Mouse (Mus musculus): ENCODE measurements at regions not wholly inside any gene's neighbourhood (a gene's known extent, or its start where the extent isn't known, plus 50 kb on each side); places are given as distances from the start of the nearest gene placed in this dataset.

- no peak overlapping the region for H3K4me2 ChIP-seq (ENCODE audit: low read length)
- H3K9ac ChIP-seq (ENCODE audit: low read depth, low read length): no peak overlapping the region
- no peaks in the 10 kb centered on the region for H3K9me3 ChIP-seq (replicated peaks; ENCODE audit: low read length)
- H3K36me3 ChIP-seq (ENCODE audit: insufficient read depth, low read length): no peaks in the 10 kb centered on the region
- WGBS: 86% methylated on average over 3 of the region's 3 CpGs
- no peak overlapping the region for H3K27ac ChIP-seq
- no peak for DNase-seq (ENCODE audit: low spot score)
- H3K4me3 ChIP-seq (replicated peaks; ENCODE audit: low read depth, low read length): no peak overlapping the region
- no peak for TF ChIP-seq CTCF (IDR thresholded peaks at IDR 0.05; ENCODE audit: low read depth)
- H3K4me1 ChIP-seq (replicated peaks; ENCODE audit: insufficient read depth, low read length): no peaks in the 10 kb centered on the region
- ATAC-seq (replicated peaks; ENCODE audit: low FRiP score, low read depth): no peak
- no peaks in the 10 kb centered on the region for H3K27me3 ChIP-seq (ENCODE audit: insufficient read depth, low read length)
Observed at GRCm38 (mm10) chr8:41779459-41779858, 362.6 kb upstream of the Frg1 start.

GRCm38 (mm10) chr8:41771729-41772128 is 354.9 kb upstream of the Frg1 start:
- no peaks in the 10 kb centered on the region for H3K4me1 ChIP-seq (replicated peaks; ENCODE audit: insufficient read depth, low read length)
- no peak overlapping the region for H3K4me3 ChIP-seq (replicated peaks; ENCODE audit: low read depth, low read length)
- ATAC-seq (replicated peaks; ENCODE audit: low FRiP score, low read depth): no peak
- no peak overlapping the region for H3K9ac ChIP-seq (ENCODE audit: low read depth, low read length)
- no peaks in the 10 kb centered on the region for H3K36me3 ChIP-seq (ENCODE audit: insufficient read depth, low read length)
- H3K9me3 ChIP-seq (replicated peaks; ENCODE audit: low read length): no peaks in the 10 kb centered on the region
- H3K27ac ChIP-seq: no peak overlapping the region
- DNase-seq (ENCODE audit: low spot score): no peak
- no peaks in the 10 kb centered on the region for H3K27me3 ChIP-seq (ENCODE audit: insufficient read depth, low read length)
- WGBS: 71% methylated on average over 4 of the region's 4 CpGs
- TF ChIP-seq CTCF (IDR thresholded peaks at IDR 0.05; ENCODE audit: low read depth): no peak
- H3K4me2 ChIP-seq (ENCODE audit: low read length): no peak overlapping the region

GRCm38 (mm10) chr8:41753481-41753880 is 336.6 kb upstream of the Frg1 start:
- H3K4me3 ChIP-seq (replicated peaks; ENCODE audit: low read depth, low read length): no peak overlapping the region
- H3K4me2 ChIP-seq (ENCODE audit: low read length): no peak overlapping the region
- no peak for DNase-seq (ENCODE audit: low spot score)
- no peaks in the 10 kb centered on the region for H3K27me3 ChIP-seq (ENCODE audit: insufficient read depth, low read length)
- no peaks in the 10 kb centered on the region for H3K9me3 ChIP-seq (replicated peaks; ENCODE audit: low read length)
- 84% methylated on average over 1 of the region's 1 CpGs for WGBS
- H3K36me3 ChIP-seq (ENCODE audit: insufficient read depth, low read length): no peaks in the 10 kb centered on the region
- H3K27ac ChIP-seq: no peak overlapping the region
- ATAC-seq (replicated peaks; ENCODE audit: low FRiP score, low read depth): no peak
- no peak overlapping the region for H3K9ac ChIP-seq (ENCODE audit: low read depth, low read length)
- H3K4me1 ChIP-seq (replicated peaks; ENCODE audit: insufficient read depth, low read length): no peaks in the 10 kb centered on the region
- no peak for TF ChIP-seq CTCF (IDR thresholded peaks at IDR 0.05; ENCODE audit: low read depth)

- DNase-seq (ENCODE audit: low spot score) (no peak), ATAC-seq (replicated peaks; ENCODE audit: low FRiP score, low read depth) (no peak)
- TF ChIP-seq CTCF (IDR thresholded peaks at IDR 0.05; ENCODE audit: low read depth): no peak
- H3K4me2 ChIP-seq (ENCODE audit: low read length): no peak overlapping the region
- no peaks in the 10 kb centered on the region for H3K27me3 ChIP-seq (ENCODE audit: insufficient read depth, low read length)
- H3K9ac ChIP-seq (ENCODE audit: low read depth, low read length): no peak overlapping the region
- H3K27ac ChIP-seq: no peak overlapping the region
- WGBS: 80% methylated on average over 2 of the region's 2 CpGs
- no peaks in the 10 kb centered on the region for H3K9me3 ChIP-seq (replicated peaks; ENCODE audit: low read length)
- H3K4me1 ChIP-seq (replicated peaks; ENCODE audit: insufficient read depth, low read length): no peaks in the 10 kb centered on the region
- no peak overlapping the region for H3K4me3 ChIP-seq (replicated peaks; ENCODE audit: low read depth, low read length)
- no peaks in the 10 kb centered on the region for H3K36me3 ChIP-seq (ENCODE audit: insufficient read depth, low read length)
Observed at GRCm38 (mm10) chr8:41752641-41753040, 335.8 kb upstream of the Frg1 start.

GRCm38 (mm10) chr8:41747024-41747423 is 330.1 kb upstream of the Frg1 start:
- Histone ChIP-seq H3K27me3 (ENCODE audit: insufficient read depth, low read length) (no peaks in the 10 kb centered on the region), H3K9me3 (replicated peaks; ENCODE audit: low read length) (no peaks in the 10 kb centered on the region), H3K4me1 (replicated peaks; ENCODE audit: insufficient read depth, low read length) (no peaks in the 10 kb centered on the region), H3K9ac (ENCODE audit: low read depth, low read length) (no peak overlapping the region), H3K4me2 (ENCODE audit: low read length) (no peak overlapping the region), H3K27ac (no peak overlapping the region), H3K4me3 (replicated peaks; ENCODE audit: low read depth, low read length) (no peak overlapping the region), H3K36me3 (ENCODE audit: insufficient read depth, low read length) (no peaks in the 10 kb centered on the region)
- no peak for DNase-seq (ENCODE audit: low spot score)
- 91% methylated on average over 6 of the region's 6 CpGs for WGBS
- no peak for TF ChIP-seq CTCF (IDR thresholded peaks at IDR 0.05; ENCODE audit: low read depth)
- ATAC-seq (replicated peaks; ENCODE audit: low FRiP score, low read depth): no peak

- Histone ChIP-seq H3K27ac (no peak overlapping the region), H3K9ac (ENCODE audit: low read depth, low read length) (no peak overlapping the region), H3K36me3 (ENCODE audit: insufficient read depth, low read length) (no peaks in the 10 kb centered on the region), H3K9me3 (replicated peaks; ENCODE audit: low read length) (no peaks in the 10 kb centered on the region), H3K4me3 (replicated peaks; ENCODE audit: low read depth, low read length) (no peak overlapping the region), H3K4me1 (replicated peaks; ENCODE audit: insufficient read depth, low read length) (no peaks in the 10 kb centered on the region), H3K27me3 (ENCODE audit: insufficient read depth, low read length) (no peaks in the 10 kb centered on the region), H3K4me2 (ENCODE audit: low read length) (no peak overlapping the region)
- 75% methylated on average over 11 of the region's 11 CpGs for WGBS
- ATAC-seq (replicated peaks; ENCODE audit: low FRiP score, low read depth) (no peak), DNase-seq (ENCODE audit: low spot score) (no peak)
- no peak for TF ChIP-seq CTCF (IDR thresholded peaks at IDR 0.05; ENCODE audit: low read depth)
Observed at GRCm38 (mm10) chr8:41742796-41743670, 326.2 kb upstream of the Frg1 start.

Data from kidney, postnatal 0 days (tissue).